Comparison of ENCODE assay signal across 8 mouse cellular contexts in the genomic region with DNA sequence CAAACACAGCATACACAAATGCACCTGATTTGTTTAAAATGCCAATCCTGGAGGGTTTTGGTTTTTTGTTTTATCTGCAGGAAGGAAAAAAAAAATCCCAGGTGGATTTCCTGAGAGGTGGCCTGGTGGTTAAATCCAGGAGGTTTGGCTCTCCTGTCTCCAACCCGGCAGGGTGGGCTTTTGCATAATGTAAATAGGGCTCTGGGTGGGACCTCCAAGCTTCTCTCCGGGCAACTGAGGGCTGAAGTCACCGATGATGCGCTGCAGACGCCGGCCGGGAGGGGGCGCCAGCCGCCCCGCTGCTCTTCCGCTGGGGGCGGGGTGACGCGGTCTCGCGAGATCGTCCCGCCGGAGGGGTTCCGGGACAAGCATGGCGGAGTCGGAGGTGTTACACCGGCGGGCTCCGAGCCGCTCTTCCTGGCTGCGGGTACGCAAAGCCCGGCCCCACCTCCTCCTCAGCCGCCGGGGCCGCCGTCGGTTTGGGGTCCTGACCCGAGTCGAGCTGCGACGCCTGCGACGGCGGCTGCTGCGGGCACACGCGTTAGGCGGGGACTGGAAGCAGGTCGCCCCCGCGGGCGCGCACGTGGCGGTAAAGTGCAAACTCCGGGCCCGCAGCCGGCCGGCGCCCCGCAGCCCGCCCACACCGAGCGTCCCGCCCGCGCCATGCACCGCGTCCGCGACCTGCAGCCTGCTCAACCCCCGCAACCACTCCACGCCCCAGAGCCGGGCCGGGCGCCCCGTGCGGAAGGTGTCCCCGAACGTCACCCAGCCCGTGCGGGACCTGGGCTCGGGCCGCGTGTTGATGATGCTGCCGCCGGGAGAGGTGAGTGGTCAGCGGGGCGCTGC. TPM values are rescaled to one million over a fixed set of nuclear protein-coding genes. Genes with fewer than 3 reads are reported as not detected.
DNase-seq lines count a peak whose midpoint lies in the region; ATAC-seq and TF ChIP-seq lines count a peak whose summit lies in the region.

A gene (plus strand): TSS at position 337 of the 846 bp plus-strand sequence.

- DNase-seq in ES-E14 (ENCODE audit: low read depth, low spot score): peak; percentile 84
- peak; percentile 91 for DNase-seq in cerebellum, adult 11-12 months
- DNase-seq in heart, postnatal 36 days: peak; percentile 96
- peak; percentile 87 to 96 for DNase-seq in layer of hippocampus, adult 2 months (ENCODE audit: low spot score in 2 of 2)
- DNase-seq in lung, embryonic 14.5 days: peak; percentile 97
- peak; percentile 95 for DNase-seq in thymus, adult 2 months

- H3K4me2 ChIP-seq in forebrain, embryonic 16.5 days (ENCODE audit: low read length): peak within 1 kb of the TSS; percentile 95
- peak within 1 kb of the TSS; percentile 93 for H3K4me2 ChIP-seq in lung, embryonic 14.5 days

- H3K27me3 ChIP-seq in forebrain, embryonic 16.5 days (replicated peaks; ENCODE audit: control insufficient read depth, insufficient read depth, low read length): no peaks in the 10 kb centered on the region
- no peaks in the 10 kb centered on the region for H3K27me3 ChIP-seq in lung, embryonic 14.5 days (ENCODE audit: insufficient read depth, low read length)
- no peaks in the 10 kb centered on the region for H3K27me3 ChIP-seq in thymus, adult 2 months (ENCODE audit: control insufficient read depth, insufficient read depth, low read length)

- H3K4me3 ChIP-seq in ES-E14 (ENCODE audit: insufficient read depth in 1 of 2, low read depth in 1 of 2, low read length in 2 of 2, poor library complexity in 1 of 2, severe bottlenecking in 1 of 2): peak within 1 kb of the TSS; percentile 72 to 98
- peak within 1 kb of the TSS; percentile 93 for H3K4me3 ChIP-seq in forebrain, embryonic 16.5 days (replicated peaks; ENCODE audit: low read length)
- peak within 1 kb of the TSS; percentile 96 for H3K4me3 ChIP-seq in layer of hippocampus, adult 2 months
- peak within 1 kb of the TSS; percentile 99 for H3K4me3 ChIP-seq in lung, embryonic 14.5 days (ENCODE audit: low read depth, low read length)
- peak within 1 kb of the TSS; percentile 99 for H3K4me3 ChIP-seq in olfactory bulb, adult 2 months (ENCODE audit: insufficient read depth, low read depth, low read length)
- peak within 1 kb of the TSS; percentile 59 for H3K4me3 ChIP-seq in thymus, adult 2 months (ENCODE audit: control insufficient read depth, insufficient read depth, low read length)

- peaks cover 29% of the 10 kb centered on the region for H3K36me3 ChIP-seq in ES-E14 (ENCODE audit: control insufficient read depth, insufficient read depth, low read length, poor library complexity, severe bottlenecking)
- H3K36me3 ChIP-seq in forebrain, embryonic 16.5 days (ENCODE audit: control insufficient read depth, insufficient read depth): peaks cover 19% of the 10 kb centered on the region
- peaks cover 33% of the 10 kb centered on the region for H3K36me3 ChIP-seq in lung, embryonic 14.5 days (ENCODE audit: insufficient read depth)
- H3K36me3 ChIP-seq in thymus, adult 2 months (ENCODE audit: control insufficient read depth, insufficient read depth, low read length): 0 out of 2 replicates have a peak, but pooled peaks cover 7% of the 10 kb centered on the region

- TF ChIP-seq CTCF in layer of hippocampus, adult 2 months (conservative IDR thresholded peaks at IDR 0.05): peak; percentile 99
- peak; percentile 86 for TF ChIP-seq CTCF in lung, embryonic 14.5 days (IDR thresholded peaks at IDR 0.05; ENCODE audit: low read depth)
- peak; percentile 84 for TF ChIP-seq CTCF in olfactory bulb, adult 2 months (IDR thresholded peaks at IDR 0.05; ENCODE audit: insufficient read depth, low read depth, low read length)
- TF ChIP-seq CTCF in thymus, adult 2 months (IDR thresholded peaks at IDR 0.05; ENCODE audit: borderline replicate concordance, control insufficient read depth, extremely low read depth, insufficient read depth, low read length, poor library complexity): peak; percentile 98

- H3K9ac ChIP-seq in ES-E14 (ENCODE audit: insufficient read depth, low read depth, low read length, poor library complexity, severe bottlenecking): peak within 1 kb of the TSS; percentile 100
- H3K9ac ChIP-seq in forebrain, embryonic 16.5 days (replicated peaks; ENCODE audit: low read depth, low read length): peak within 1 kb of the TSS; percentile 82
- peak within 1 kb of the TSS; percentile 89 for H3K9ac ChIP-seq in lung, embryonic 14.5 days

- peak; percentile 91 for ATAC-seq in forebrain, embryonic 16.5 days
- ATAC-seq in lung, embryonic 14.5 days (ENCODE audit: insufficient read depth): peak; percentile 92

- H3K4me1 ChIP-seq in ES-E14 (ENCODE audit: control insufficient read depth in 2 of 2, insufficient read depth in 2 of 2, low read length in 2 of 2, poor library complexity in 1 of 2): peaks cover 3 to 34% of the 10 kb centered on the region in 2 experiments; a peak in 2 of 4 replicates
- H3K4me1 ChIP-seq in forebrain, embryonic 16.5 days (replicated peaks; ENCODE audit: control insufficient read depth, insufficient read depth, low read length): peaks cover 13% of the 10 kb centered on the region
- no peaks in the 10 kb centered on the region for H3K4me1 ChIP-seq in lung, embryonic 14.5 days (ENCODE audit: insufficient read depth)
- peaks cover 14% of the 10 kb centered on the region for H3K4me1 ChIP-seq in olfactory bulb, adult 2 months (ENCODE audit: control insufficient read depth, insufficient read depth, low read length)
- peaks cover 18% of the 10 kb centered on the region for H3K4me1 ChIP-seq in thymus, adult 2 months (replicated peaks; ENCODE audit: control insufficient read depth, insufficient read depth, low read length)

- TF ChIP-seq POLR2A in olfactory bulb, adult 2 months (IDR thresholded peaks at IDR 0.05; ENCODE audit: insufficient read depth, low read depth, low read length): peak; percentile 78
- peak; percentile 66 for TF ChIP-seq POLR2A in thymus, adult 2 months (IDR thresholded peaks at IDR 0.05; ENCODE audit: control insufficient read depth, extremely low read depth, insufficient read depth, low read length, poor library complexity)

- intact Hi-C loops in heart, postnatal 36 days (cut with DNase I): loop anchor here (2.0 to 5.0 kb wide), 3 partner anchors 52 to 107 kb away; a partner anchor contains a TSS

- H3K27ac ChIP-seq in ES-E14 (ENCODE audit: insufficient read depth, low read depth, low read length, poor library complexity, severe bottlenecking): peak within 1 kb of the TSS; percentile 84
- no peak within 1 kb of the TSS for H3K27ac ChIP-seq in forebrain, embryonic 16.5 days (ENCODE audit: low read length)
- peak within 1 kb of the TSS; percentile 81 for H3K27ac ChIP-seq in layer of hippocampus, adult 2 months
- no peak within 1 kb of the TSS; the same call in 1 of the 2 replicates for H3K27ac ChIP-seq in lung, embryonic 14.5 days (ENCODE audit: low read depth)
- H3K27ac ChIP-seq in olfactory bulb, adult 2 months (ENCODE audit: insufficient read depth, low read depth, low read length): no peak within 1 kb of the TSS
- no peak within 1 kb of the TSS for H3K27ac ChIP-seq in thymus, adult 2 months (ENCODE audit: control insufficient read depth, insufficient read depth, low read length)

- in situ Hi-C loops in ES-E14 (cut with MboI; ENCODE audit: low sequenced_read_pairs in 2 of 2, unreplicated experiment in 2 of 2): no loop called here

- under 1% methylated on average over 83 of the region's 86 CpGs for WGBS in forebrain, embryonic 16.5 days
- WGBS in lung, embryonic 14.5 days: under 1% methylated on average over 84 of the region's 86 CpGs
- WGBS in olfactory bulb, adult 2 months: under 1% methylated on average over 86 of the region's 86 CpGs
- 1% methylated on average over 86 of the region's 86 CpGs for WGBS in thymus, adult 2 months

- no peaks in the 10 kb centered on the region for H3K9me3 ChIP-seq in ES-E14 (ENCODE audit: control insufficient read depth, insufficient read depth, low read depth, low read length)
- H3K9me3 ChIP-seq in forebrain, embryonic 16.5 days (ENCODE audit: control insufficient read depth, low read length): no peaks in the 10 kb centered on the region
- H3K9me3 ChIP-seq in lung, embryonic 14.5 days (ENCODE audit: low read depth, low read length): no peaks in the 10 kb centered on the region

TF ChIP-seq in ES-E14, 5 proteins besides CTCF, POLR2A, EP300 and RAD21:
- TF ChIP-seq ZC3H11A (IDR thresholded peaks at IDR 0.05; ENCODE audit: borderline replicate concordance, low read depth, low read length) (no peak), ZNF384 (IDR thresholded peaks at IDR 0.05; ENCODE audit: low read depth, low read length) (no peak), MAFK (IDR thresholded peaks at IDR 0.05; ENCODE audit: insufficient read depth, low read depth, low read length) (no peak), CHD2 (IDR thresholded peaks at IDR 0.05; ENCODE audit: low read depth, low read length) (peak; percentile 99), HCFC1 (IDR thresholded peaks at IDR 0.05; ENCODE audit: borderline replicate concordance, insufficient read depth, low read length) (peak; percentile 68)
TF ChIP-seq in ES-E14: peak in this region for 2.

RNA-seq across cellular contexts. Expression of the gene that starts here (rescaled TPM):
- 70.1 and 81.7 TPM in 2 replicates for total RNA-seq in ES-E14 (2012; rRNA removed)
- 25.1 and 27.7 TPM in 2 replicates for polyA plus RNA-seq in forebrain, embryonic 16.5 days (2015; fragmentation: Nextera tagmentation; extraction: Ambion mirVana)
- total RNA-seq in heart, postnatal 36 days (2021): 10 to 100 TPM; 10.1 to 10.5 TPM
- total RNA-seq in layer of hippocampus, adult 2 months (2021): 10 to 100 TPM; 19.9 to 21.0 TPM
- 38.9 and 42.9 TPM in 2 replicates for polyA plus RNA-seq in lung, embryonic 14.5 days (2014; fragmentation: Nextera tagmentation; extraction: Ambion mirVana)
- polyA plus RNA-seq in olfactory bulb, adult 2 months (2012; ENCODE audit: insufficient read depth, insufficient read length, low replicate concordance, missing spikeins): not detected in 2 replicates
- polyA plus RNA-seq in thymus, adult 2 months (2012; rRNA removed): 40.5 and 48.6 TPM in 2 replicates

Comparison
In these comparisons a context has a peak if more than half of its experiments do, and no peak if none do; other contexts are left out.
1. H3K27ac ChIP-seq: peak in ES-E14 (single experiment) and layer of hippocampus, adult 2 months (single experiment); none in forebrain, embryonic 16.5 days (single experiment), lung, embryonic 14.5 days (single experiment), olfactory bulb, adult 2 months (single experiment) and thymus, adult 2 months (single experiment).
2. Peak in every context shown above with its lines, with median percentiles within 50 percentile points of each other: DNase-seq, H3K4me3 ChIP-seq, H3K9ac ChIP-seq and CTCF ChIP-seq.